Mouse (Mus musculus) adrenal gland, adult (tissue): Measurements from ENCODE around the gene Uqcrfs1.

ENCODE experiments used
- DNase-seq, 2 experiments: peaks; one replicate each; pipeline ENCODE4 v3.0.0; 2022 to 2023; ENCODE audit warnings: low spot score in 1 of 2; ENCODE audit not compliant: inconsistent age in 2 of 2

Uqcrfs1 gene

GRCm38 (mm10) chr13:30501860-30502395, 43.2 kb downstream of the Uqcrfs1 start:
- peak in 1 of 2 experiments; percentile 62 for DNase-seq
